Mouse (Mus musculus) forebrain, embryonic 16.5 days (tissue): ENCODE measurements around the gene Tlx2. TPM values are rescaled to one million over a fixed set of nuclear protein-coding genes. Genes with fewer than 3 reads are reported as not detected.

Source experiments
- ATAC-seq: fragments of 200-750 bp; cut with Nextera tagmentation; 2 replicates; pipeline ENCODE4 v1.8.0; 2017; ENCODE audit warnings: mild to moderate bottlenecking, moderate library complexity
- H3K27ac ChIP-seq: fragments of 300-500 bp; sonication (generic); 2 replicates; pipeline ENCODE4 v1.5.1; 2014; ENCODE audit warnings: low read length, control low read depth
- H3K27me3 ChIP-seq: fragments of 300-500 bp; sonication (generic); replicated peaks from 2 replicates; pipeline ENCODE4 v1.6.1; 2014; ENCODE audit warnings: low read length; ENCODE audit not compliant: control insufficient read depth, insufficient read depth
- H3K36me3 ChIP-seq: fragments of 300-500 bp; sonication (generic); 2 replicates; pipeline ENCODE4 v1.6.1; 2014; ENCODE audit not compliant: control insufficient read depth, insufficient read depth
- H3K4me1 ChIP-seq: fragments of 300-500 bp; sonication (generic); replicated peaks from 2 replicates; pipeline ENCODE4 v1.6.1; 2014; ENCODE audit warnings: low read length; ENCODE audit not compliant: control insufficient read depth, insufficient read depth
- H3K4me2 ChIP-seq: fragments of 300-500 bp; sonication (generic); 2 replicates; pipeline ENCODE4 v1.6.1; 2014; ENCODE audit warnings: mild to moderate bottlenecking, low read length, control low read depth
- H3K4me3 ChIP-seq: fragments of 300-500 bp; sonication (generic); replicated peaks from 2 replicates; pipeline ENCODE4 v1.5.1; 2014; ENCODE audit warnings: mild to moderate bottlenecking, low read length, control low read depth
- H3K9ac ChIP-seq: fragments of 300-500 bp; sonication (generic); replicated peaks from 2 replicates; pipeline ENCODE4 v1.6.1; 2014; ENCODE audit warnings: low read depth, low read length, control low read depth
- H3K9me3 ChIP-seq: fragments of 300-500 bp; sonication (generic); 2 replicates; pipeline ENCODE4 v1.6.1; 2016; ENCODE audit warnings: low read length; ENCODE audit not compliant: control insufficient read depth
- WGBS: fragments of 180-500 bp; shearing (Covaris S2); extraction: QIAGEN DNeasy Blood & Tissue Kit; methylation state at CpG from one replicate; pipeline ENCODE4 v1.1.7; 2014; 5-methylcytosine and 5-hydroxymethylcytosine counted together
- polyA plus RNA-seq: library from polyadenylated mRNA; unstranded; fragments of >200 nt; fragmentation: Nextera tagmentation; extraction: Ambion mirVana; gene quantifications from 2 replicates; pipeline ENCODE4 v1.2.1, GENCODE M21; 2015

Gene Tlx2
- polyA plus RNA-seq, 1 experiment from 2014 or later: not detected

GRCm38 (mm10) chr6:83111510-83112136, 41.5 kb upstream of the Tlx2 start:
- no peaks in the 10 kb centered on the region for H3K27me3 ChIP-seq
- WGBS: 94% methylated on average over 4 of the region's 4 CpGs
- no peak overlapping the region for H3K4me3 ChIP-seq
- ATAC-seq: no peak
- no peaks in the 10 kb centered on the region for H3K36me3 ChIP-seq
- H3K9ac ChIP-seq: no peak overlapping the region
- peaks cover 36% of the 10 kb centered on the region for H3K4me1 ChIP-seq
- H3K27ac ChIP-seq: no peak overlapping the region
- H3K4me2 ChIP-seq: no peak overlapping the region
- no peaks in the 10 kb centered on the region for H3K9me3 ChIP-seq

DNA sequence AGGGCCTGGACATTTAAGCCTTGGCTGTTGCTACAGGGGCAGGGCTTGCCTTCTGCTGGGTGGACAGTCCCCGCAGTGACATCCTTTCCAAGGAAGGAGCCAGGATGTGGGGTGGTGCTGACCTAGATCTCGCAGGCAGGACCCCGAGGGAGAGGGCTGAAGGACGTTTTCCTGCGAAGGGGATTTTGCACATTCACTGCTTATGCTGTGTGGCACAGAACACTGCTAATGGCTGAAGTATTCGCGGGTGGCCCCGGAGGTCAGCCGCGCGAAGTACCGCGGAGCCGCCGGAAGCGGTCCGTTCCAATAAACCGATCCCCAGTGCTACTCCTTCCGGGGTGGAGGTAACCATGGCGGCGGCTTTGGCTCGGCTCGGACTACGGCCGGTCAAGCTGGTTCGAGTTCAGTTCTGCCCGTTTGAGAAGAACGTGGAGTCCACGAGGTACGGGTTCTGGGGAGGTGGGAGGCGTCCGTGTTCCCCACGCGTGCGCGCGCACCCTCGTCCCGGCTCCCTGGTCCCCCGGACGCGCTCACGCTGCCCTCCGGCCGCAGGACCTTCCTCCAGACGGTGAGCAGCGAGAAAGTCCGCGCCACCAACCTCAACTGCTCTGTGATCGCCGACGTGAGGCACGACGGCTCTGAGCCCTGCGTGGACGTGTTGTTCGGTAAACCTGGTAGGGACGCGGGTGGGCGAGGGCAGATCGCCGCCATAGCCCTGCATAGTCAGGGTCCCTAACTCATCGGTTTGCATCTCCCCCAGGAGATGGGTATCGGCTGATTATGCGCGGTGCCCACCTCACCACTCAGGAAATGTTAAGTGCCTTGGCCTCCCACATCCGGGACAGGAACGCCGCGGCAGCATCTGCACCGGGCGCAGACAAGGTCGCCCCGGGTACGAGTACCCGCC, 38.9 kb upstream of the Tlx2 start, which contains the start of gene Mrpl53:
Mrpl53 (plus strand) TSS at position 279 of the 907 bp plus-strand sequence.
- Histone ChIP-seq H3K9ac (peak within 1 kb of the TSS; percentile 93), H3K27me3 (no peaks in the 10 kb centered on the region), H3K4me1 (peaks cover 20% of the 10 kb centered on the region), H3K9me3 (no peaks in the 10 kb centered on the region), H3K4me3 (peak within 1 kb of the TSS; percentile 96), H3K36me3 (no peaks in the 10 kb centered on the region), H3K27ac (peak within 1 kb of the TSS; percentile 72), H3K4me2 (peak within 1 kb of the TSS; percentile 96)
- peak; percentile 79 for ATAC-seq
- WGBS: under 1% methylated on average over 76 of the region's 76 CpGs

DNA sequence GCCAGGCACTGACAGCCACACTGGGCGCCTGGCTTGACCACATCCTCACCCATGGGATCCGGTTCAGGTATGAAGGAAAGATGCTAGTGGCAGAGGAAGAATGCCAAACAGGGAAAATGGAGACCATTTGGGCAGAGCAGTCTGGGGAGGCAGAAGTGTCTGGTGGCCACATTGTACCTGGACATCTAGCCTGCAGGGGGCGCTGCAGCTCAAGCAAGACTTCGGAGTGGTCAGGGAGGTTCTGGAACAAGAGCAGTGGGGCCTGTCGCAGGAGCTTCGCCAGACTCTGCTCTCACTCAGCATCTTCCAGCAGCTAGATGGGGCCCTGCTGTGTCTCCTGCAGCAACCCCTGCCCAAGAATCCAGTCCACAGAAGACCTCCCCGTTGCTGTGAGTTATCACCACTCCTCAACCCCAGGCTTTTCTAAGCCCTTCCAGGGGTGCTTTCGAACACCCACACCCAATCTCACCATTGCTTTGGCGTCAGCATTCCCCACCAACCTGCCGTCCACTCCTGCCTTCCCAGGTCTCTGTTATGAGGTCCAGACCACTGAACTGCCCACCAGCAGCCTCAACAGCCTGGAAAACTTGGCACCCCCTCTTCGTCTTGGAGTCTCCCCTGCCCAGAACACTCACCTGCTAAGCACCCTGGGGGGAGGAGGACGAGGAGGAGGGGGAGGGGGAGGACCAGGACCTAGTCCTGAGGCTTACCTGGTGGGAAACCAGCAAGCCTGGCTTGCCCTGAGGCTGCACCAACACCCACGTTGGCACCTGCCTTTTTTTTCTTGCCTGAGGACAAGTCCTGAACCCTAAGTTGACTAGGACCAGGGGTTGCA, 37.7 kb upstream of the Tlx2 start:
- H3K9me3 ChIP-seq: no peaks in the 10 kb centered on the region
- H3K9ac ChIP-seq: peak overlapping the region; percentile 93; the same call in 1 of the 2 replicates
- no peaks in the 10 kb centered on the region for H3K36me3 ChIP-seq
- peak overlapping the region; percentile 96 for H3K4me2 ChIP-seq
- H3K27ac ChIP-seq: peak overlapping the region; percentile 72; the same call in 1 of the 2 replicates
- ATAC-seq: no peak
- peaks cover 28% of the 10 kb centered on the region for H3K4me1 ChIP-seq
- peak overlapping the region; percentile 96 for H3K4me3 ChIP-seq
- no peaks in the 10 kb centered on the region for H3K27me3 ChIP-seq
- WGBS: 32% methylated on average over 12 of the region's 13 CpGs

- Histone ChIP-seq H3K36me3 (no peaks in the 10 kb centered on the region), H3K9me3 (no peaks in the 10 kb centered on the region), H3K4me2 (no peak overlapping the region), H3K4me1 (peaks cover 28% of the 10 kb centered on the region), H3K27ac (no peak overlapping the region), H3K4me3 (no peak overlapping the region), H3K27me3 (peaks cover 4% of the 10 kb centered on the region; the same call in 1 of the 2 replicates), H3K9ac (no peak overlapping the region)
- WGBS: 50% methylated on average over 4 of the region's 4 CpGs
- ATAC-seq: peak; percentile 51
Observed at GRCm38 (mm10) chr6:83104158-83104557, 34.1 kb upstream of the Tlx2 start.

GRCm38 (mm10) chr6:83103130-83103650, 33.1 kb upstream of the Tlx2 start:
- Histone ChIP-seq H3K4me1 (peaks cover 23% of the 10 kb centered on the region), H3K4me3 (peak overlapping the region; percentile 75), H3K36me3 (no peaks in the 10 kb centered on the region), H3K27me3 (peaks cover 7% of the 10 kb centered on the region; the same call in 1 of the 2 replicates), H3K27ac (no peak overlapping the region), H3K9me3 (no peaks in the 10 kb centered on the region), H3K9ac (peak overlapping the region; percentile 85), H3K4me2 (peak overlapping the region; percentile 98)
- no peak for ATAC-seq
- WGBS: 40% methylated on average over 11 of the region's 11 CpGs

GRCm38 (mm10) chr6:83101688-83102556, 31.8 kb upstream of the Tlx2 start:
- Histone ChIP-seq H3K27ac (peak overlapping the region; percentile 80), H3K36me3 (no peaks in the 10 kb centered on the region), H3K9me3 (no peaks in the 10 kb centered on the region), H3K4me1 (peaks cover 16% of the 10 kb centered on the region), H3K9ac (peak overlapping the region; percentile 85), H3K27me3 (peaks cover 7% of the 10 kb centered on the region; the same call in 1 of the 2 replicates), H3K4me3 (peak overlapping the region; percentile 75), H3K4me2 (peak overlapping the region; percentile 98)
- peak; percentile 73 for ATAC-seq
- WGBS: under 1% methylated on average over 74 of the region's 74 CpGs

- H3K9me3 ChIP-seq: no peaks in the 10 kb centered on the region
- H3K4me3 ChIP-seq: peak within 1 kb of the TSS; percentile 75
- ATAC-seq: peak; percentile 77
- H3K9ac ChIP-seq: peak within 1 kb of the TSS; percentile 85
- no peaks in the 10 kb centered on the region for H3K36me3 ChIP-seq
- peaks cover 16% of the 10 kb centered on the region for H3K4me1 ChIP-seq
- H3K27ac ChIP-seq: peak within 1 kb of the TSS; percentile 80
- H3K4me2 ChIP-seq: peak within 1 kb of the TSS; percentile 98
- 1% methylated on average over 25 of the region's 25 CpGs for WGBS
- peaks cover 7% of the 10 kb centered on the region for H3K27me3 ChIP-seq
Observed at GRCm38 (mm10) chr6:83101316-83101687, 31.2 kb upstream of the Tlx2 start, which contains the start of the genes Ccdc142 and Gm42688. Gene Ccdc142 (plus strand): TSS chr6:83101601. Gene Gm42688 (plus strand): TSS chr6:83101617.

- ATAC-seq: no peak
- Histone ChIP-seq H3K4me2 (no peak overlapping the region), H3K9me3 (no peaks in the 10 kb centered on the region), H3K27ac (no peak overlapping the region), H3K4me1 (peaks cover 15% of the 10 kb centered on the region), H3K27me3 (peaks cover 7% of the 10 kb centered on the region), H3K36me3 (no peaks in the 10 kb centered on the region), H3K9ac (no peak overlapping the region), H3K4me3 (no peak overlapping the region)
- 70% methylated on average over 2 of the region's 2 CpGs for WGBS
Observed at GRCm38 (mm10) chr6:83098411-83098810, 28.3 kb upstream of the Tlx2 start.
